Mouse (Mus musculus) heart, postnatal 0 days (tissue): ENCODE data around the gene Faap20.

Source experiments
- CTCF ChIP-seq: IDR thresholded peaks from 2 replicates; pipeline ENCODE4 v1.5.1; 2016; ENCODE audit warnings: antibody characterized with exemption, control low read depth, low read depth
- EP300 ChIP-seq: IDR thresholded peaks from 2 replicates; pipeline ENCODE4 v1.6.1; 2016; ENCODE audit warnings: antibody characterized with exemption, low read depth

GRCm38 (mm10) chr4:155236737-155237385 is 12.7 kb upstream of the Faap20 start:
- TF ChIP-seq CTCF (no peak), EP300 (no peak)
